Mouse (Mus musculus) testis, adult 2 months (tissue): ENCODE data around the gene Txnrd1. TPM values are rescaled to one million over a fixed set of nuclear protein-coding genes. Genes with fewer than 3 reads are reported as not detected.

ENCODE experiments used
- H3K27ac ChIP-seq: fragments of 200-500 bp; 2 replicates; pipeline ENCODE4 v1.5.1; 2012; ENCODE audit warnings: low read depth, low read length; ENCODE audit not compliant: control insufficient read depth, insufficient read depth
- H3K27me3 ChIP-seq: fragments of 200-500 bp; 2 replicates; pipeline ENCODE4 v1.6.1; 2012; ENCODE audit warnings: mild to moderate bottlenecking, low read length, moderate library complexity; ENCODE audit not compliant: control insufficient read depth, insufficient read depth
- H3K36me3 ChIP-seq: fragments of 200-500 bp; 2 replicates; pipeline ENCODE4 v1.6.1; 2012; ENCODE audit warnings: mild to moderate bottlenecking, low read length; ENCODE audit not compliant: control insufficient read depth, insufficient read depth
- H3K4me1 ChIP-seq: fragments of 200-500 bp; 2 replicates; pipeline ENCODE4 v1.6.1; 2012; ENCODE audit warnings: low read length; ENCODE audit not compliant: control insufficient read depth, insufficient read depth
- H3K4me3 ChIP-seq: fragments of 200-500 bp; 2 replicates; pipeline ENCODE4 v1.5.1; 2012; ENCODE audit warnings: low read depth, mild to moderate bottlenecking, low read length, moderate library complexity, mixed read lengths; ENCODE audit not compliant: control insufficient read depth
- CTCF ChIP-seq: fragments of 200-500 bp; IDR thresholded peaks from 2 replicates; pipeline ENCODE4 v1.5.1; 2012; ENCODE audit warnings: low read depth, mild to moderate bottlenecking, inconsistent platforms, low read length, moderate library complexity; ENCODE audit not compliant: control insufficient read depth, insufficient read depth, insufficient replicate concordance
- POLR2A ChIP-seq: fragments of 200-500 bp; IDR thresholded peaks from 2 replicates; pipeline ENCODE4 v1.6.1; 2012; ENCODE audit warnings: low read depth, mild to moderate bottlenecking, inconsistent platforms, low read length, moderate library complexity; ENCODE audit not compliant: control insufficient read depth
- polyA plus RNA-seq: library from polyadenylated mRNA; depleted of rRNA; stranded (reverse); fragments of >200 nt; gene quantifications from 2 replicates; pipeline ENCODE4 v1.2.3, GENCODE M21; 2012

The Txnrd1 gene
- polyA plus RNA-seq, 1 experiment: 13.2 TPM

GRCm38 (mm10) chr10:82844731-82845130 lies 11.0 kb downstream of the Txnrd1 start:
- no peaks in the 10 kb centered on the region for H3K4me1 ChIP-seq
- H3K27me3 ChIP-seq: no peaks in the 10 kb centered on the region
- H3K4me3 ChIP-seq: no peak overlapping the region
- no peaks in the 10 kb centered on the region for H3K36me3 ChIP-seq
- H3K27ac ChIP-seq: no peak overlapping the region
- TF ChIP-seq CTCF: no peak
- TF ChIP-seq POLR2A: no peak

DNA sequence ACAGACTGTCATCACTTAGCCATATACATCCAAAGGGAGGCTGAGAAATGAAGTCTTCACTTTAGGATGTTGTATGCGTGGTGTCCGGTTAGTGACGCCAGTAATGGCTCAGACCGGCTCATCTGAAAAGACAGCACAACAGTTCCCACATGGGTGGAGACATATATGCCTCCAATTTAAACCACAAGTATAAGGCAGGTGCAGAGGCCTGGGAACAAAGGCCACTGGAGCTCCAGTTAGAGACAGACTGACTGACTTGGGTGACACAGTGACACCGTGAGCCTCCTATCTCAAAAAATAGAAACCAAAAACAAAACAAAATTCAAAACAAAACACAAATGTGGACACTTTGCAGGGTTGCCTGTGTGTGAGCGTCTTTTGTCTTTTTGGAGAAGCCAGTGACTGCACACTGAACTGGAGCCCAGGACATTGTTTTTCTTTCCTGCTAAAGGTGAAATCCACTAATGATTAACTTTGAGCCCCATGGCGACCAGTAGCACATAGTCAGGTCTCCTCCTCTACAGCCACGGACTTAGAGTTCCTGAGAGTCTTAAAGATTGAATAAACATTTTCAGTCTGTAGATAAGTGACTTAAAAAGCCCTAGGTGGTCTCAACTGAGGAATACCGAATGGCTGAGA lies 14.2 kb downstream of the Txnrd1 start:
- H3K4me1 ChIP-seq: no peaks in the 10 kb centered on the region
- H3K4me3 ChIP-seq: no peak overlapping the region
- no peaks in the 10 kb centered on the region for H3K27me3 ChIP-seq
- TF ChIP-seq CTCF: no peak
- TF ChIP-seq POLR2A: no peak
- H3K36me3 ChIP-seq: no peaks in the 10 kb centered on the region
- no peak overlapping the region for H3K27ac ChIP-seq

DNA sequence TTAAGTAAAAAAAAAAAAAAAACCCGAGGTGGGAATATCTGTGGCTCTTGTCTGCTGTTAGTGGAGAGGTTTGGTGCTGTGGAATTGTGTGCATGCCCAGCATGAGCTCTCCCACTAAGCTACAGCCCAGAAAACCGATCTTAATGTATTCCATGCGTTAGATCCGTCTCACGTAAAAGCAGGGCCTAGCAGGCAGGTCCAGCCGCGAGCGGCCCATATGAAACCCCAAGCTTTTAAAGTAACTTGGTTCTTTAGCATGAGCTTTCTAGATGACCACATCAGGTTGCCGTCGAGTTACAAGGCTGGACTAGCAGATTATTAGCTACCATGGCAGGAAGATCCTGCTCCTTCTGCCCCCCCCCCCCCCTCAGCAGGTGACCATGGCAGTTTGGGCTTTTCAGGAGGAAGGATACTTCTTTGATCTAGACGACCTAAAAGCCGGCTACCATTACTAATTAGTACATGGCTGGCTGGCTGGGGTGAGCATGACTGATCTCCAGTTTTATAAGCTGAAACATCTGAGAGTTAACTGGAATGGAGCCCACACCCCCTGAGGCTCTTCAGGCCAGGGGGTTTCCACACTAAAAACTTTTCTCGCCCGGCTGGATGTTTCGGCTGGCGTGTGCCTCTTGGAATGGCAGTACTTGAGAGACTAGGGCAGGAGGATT lies 16.1 kb downstream of the Txnrd1 start:
- no peaks in the 10 kb centered on the region for H3K27me3 ChIP-seq
- no peaks in the 10 kb centered on the region for H3K36me3 ChIP-seq
- no peak overlapping the region for H3K27ac ChIP-seq
- no peaks in the 10 kb centered on the region for H3K4me1 ChIP-seq
- TF ChIP-seq CTCF: no peak
- TF ChIP-seq POLR2A: no peak
- H3K4me3 ChIP-seq: no peak overlapping the region

DNA sequence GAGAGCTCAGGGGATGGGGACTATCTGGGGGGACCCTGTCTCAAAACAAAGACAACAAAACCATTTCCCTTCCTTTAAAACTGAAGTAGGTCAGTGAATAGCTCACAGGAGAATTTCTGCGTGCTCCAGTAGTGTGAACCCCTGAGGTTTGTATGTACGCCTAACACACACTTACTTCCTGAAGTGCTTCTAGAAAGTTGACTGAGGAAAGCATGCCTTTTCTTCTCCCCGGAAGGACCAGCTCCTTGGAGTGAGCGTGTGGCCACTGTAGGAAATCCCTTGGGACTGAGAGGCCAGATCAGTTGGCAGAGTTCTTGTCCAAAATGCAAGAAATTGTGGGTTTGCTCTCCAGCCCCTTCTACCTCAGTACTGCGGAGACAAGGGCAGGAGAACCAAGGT lies 16.6 kb downstream of the Txnrd1 start:
- Histone ChIP-seq H3K4me3 (no peak overlapping the region), H3K36me3 (no peaks in the 10 kb centered on the region), H3K4me1 (no peaks in the 10 kb centered on the region), H3K27me3 (no peaks in the 10 kb centered on the region), H3K27ac (no peak overlapping the region)
- TF ChIP-seq CTCF (no peak), POLR2A (no peak)

GRCm38 (mm10) chr10:82851751-82852150 lies 18.0 kb downstream of the Txnrd1 start:
- H3K27ac ChIP-seq: no peak overlapping the region
- H3K4me3 ChIP-seq: no peak overlapping the region
- H3K36me3 ChIP-seq: no peaks in the 10 kb centered on the region
- H3K27me3 ChIP-seq: no peaks in the 10 kb centered on the region
- TF ChIP-seq POLR2A: no peak
- TF ChIP-seq CTCF: no peak
- H3K4me1 ChIP-seq: no peaks in the 10 kb centered on the region

GRCm38 (mm10) chr10:82858032-82858680 lies 24.4 kb downstream of the Txnrd1 start:
- peaks cover 21% of the 10 kb centered on the region for H3K4me1 ChIP-seq
- H3K36me3 ChIP-seq: no peaks in the 10 kb centered on the region
- TF ChIP-seq CTCF: no peak
- no peak for TF ChIP-seq POLR2A
- H3K27ac ChIP-seq: no peak overlapping the region; the same call in none of the 2 replicates
- H3K27me3 ChIP-seq: no peaks in the 10 kb centered on the region
- H3K4me3 ChIP-seq: no peak overlapping the region

DNA sequence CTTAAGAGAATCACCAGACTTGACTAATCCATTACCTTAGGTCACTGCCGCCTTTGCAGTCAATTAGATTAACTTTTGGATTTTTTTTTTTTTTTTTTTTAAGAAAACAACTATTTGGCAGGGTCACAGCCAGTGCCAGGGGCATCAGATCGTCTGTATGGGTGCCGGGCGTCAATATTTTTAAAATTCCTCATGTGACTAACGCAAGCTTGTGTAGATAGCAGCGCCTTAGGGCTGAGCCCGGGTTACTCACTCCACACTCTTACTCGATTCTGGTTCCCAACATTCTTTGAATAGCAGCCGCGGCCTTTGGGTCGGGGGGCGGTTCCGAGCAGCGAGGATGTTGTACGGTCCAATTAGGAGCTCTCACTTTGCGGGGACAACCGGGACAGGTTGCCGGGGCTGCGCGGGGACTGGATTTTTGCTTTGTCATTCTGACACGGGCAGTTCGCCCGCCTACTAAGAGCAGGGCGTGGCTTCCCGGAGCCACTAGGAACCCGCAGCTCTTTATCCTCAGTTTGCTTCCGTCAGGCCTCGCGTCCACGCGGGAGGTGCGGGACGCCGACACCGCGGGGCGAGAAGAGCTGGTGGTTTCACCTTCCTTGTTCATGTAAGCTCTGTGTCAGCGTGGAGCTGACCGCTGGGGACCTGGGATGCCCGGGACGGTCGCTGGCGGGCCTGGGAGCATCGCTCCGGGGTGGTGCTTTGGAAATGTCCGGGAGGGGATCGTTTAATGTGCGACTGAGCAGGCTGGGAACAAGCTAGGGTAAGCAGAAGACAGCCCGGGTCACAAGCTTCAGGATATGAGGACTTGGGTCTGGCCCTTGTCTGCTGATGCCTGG lies 25.2 kb downstream of the Txnrd1 start:
- Histone ChIP-seq H3K36me3 (no peaks in the 10 kb centered on the region), H3K4me1 (peaks cover 21% of the 10 kb centered on the region), H3K27me3 (no peaks in the 10 kb centered on the region), H3K4me3 (peak overlapping the region; percentile 90), H3K27ac (peak overlapping the region; percentile 56)
- peak; percentile 60 for TF ChIP-seq POLR2A
- TF ChIP-seq CTCF: no peak
